Mouse (Mus musculus) E14TG2a.4 (cell line): Measurements from ENCODE around the gene Gm28038.

Experiments used
- CTCF ChIP-seq: conservative IDR thresholded peaks from 2 replicates; pipeline ENCODE4 v1.5.1; 2014; ENCODE audit warnings: low read length
- POU5F1 ChIP-seq: IDR thresholded peaks from 2 replicates; pipeline ENCODE4 v1.6.1; 2014; ENCODE audit warnings: low read length, borderline replicate concordance

- TF ChIP-seq CTCF (no peak), POU5F1 (no peak)
Observed at GRCm38 (mm10) chr2:30311481-30311880, 30.6 kb downstream of the Gm28038 start.
